Mouse (Mus musculus): ENCODE data around the gene Hipk1.

The Hipk1 gene

GRCm38 (mm10) chr3:103714942-103715341 is 76.4 kb downstream of the Hipk1 start:
- no peak for DNase-seq

- DNase-seq = no peak
Observed at GRCm38 (mm10) chr3:103714236-103714875, 77.0 kb downstream of the Hipk1 start.

- no peak for DNase-seq
Observed at GRCm38 (mm10) chr3:103712196-103712595, 79.2 kb downstream of the Hipk1 start.

GRCm38 (mm10) chr3:103709470-103710040 is 81.8 kb downstream of the Hipk1 start:
- DNase-seq = no peak

GRCm38 (mm10) chr3:103705426-103705825 is 85.9 kb downstream of the Hipk1 start:
- no peak for DNase-seq

- no peak for DNase-seq
Observed at GRCm38 (mm10) chr3:103704661-103705060, 86.7 kb downstream of the Hipk1 start.

GRCm38 (mm10) chr3:103696388-103696925 is 94.9 kb downstream of the Hipk1 start:
- DNase-seq = no peak

- no peak for DNase-seq
Observed at GRCm38 (mm10) chr3:103695556-103695955, 95.8 kb downstream of the Hipk1 start.

- no peak for DNase-seq
Observed at GRCm38 (mm10) chr3:103690506-103690905, 100.9 kb downstream of the Hipk1 start.
